Mouse (Mus musculus): Measurements from ENCODE around the gene Ccdc92b.
A peak's percentile ranks its signal among the peaks of the same experiment; 100 is the strongest.
"Not testable (repeated sequence)": the region's sequence is repeated elsewhere in the genome, so short reads cannot be mapped to it uniquely, and the experiment has no call there.

Ccdc92b gene

GRCm38 (mm10) chr11:74619201-74619955, at the start of gene Ccdc92b:
TSS of gene Ccdc92b (plus strand) at chr11:74619605.
- DNase-seq (ENCODE audit: low spot score) = peak; percentile 18

GRCm38 (mm10) chr11:74569735-74570134, 49.7 kb upstream of the Ccdc92b start:
- DNase-seq (ENCODE audit: low spot score) = no peak

- DNase-seq (ENCODE audit: low spot score) = no peak
Observed at GRCm38 (mm10) chr11:74572459-74573061, 46.8 kb upstream of the Ccdc92b start.

- DNase-seq (ENCODE audit: low spot score) = no peak
Observed at GRCm38 (mm10) chr11:74574768-74575434, 44.5 kb upstream of the Ccdc92b start.

- DNase-seq (ENCODE audit: low spot score) = no peak
Observed at GRCm38 (mm10) chr11:74575940-74576339, 43.5 kb upstream of the Ccdc92b start.

- DNase-seq (ENCODE audit: low spot score) = no peak
Observed at GRCm38 (mm10) chr11:74577068-74577467, 42.3 kb upstream of the Ccdc92b start.

GRCm38 (mm10) chr11:74581333-74581732, 38.1 kb upstream of the Ccdc92b start:
- not testable (repeated sequence) for DNase-seq (ENCODE audit: low spot score)

GRCm38 (mm10) chr11:74582464-74582863, 36.9 kb upstream of the Ccdc92b start:
- no peak for DNase-seq (ENCODE audit: low spot score)

GRCm38 (mm10) chr11:74583824-74584349, 35.5 kb upstream of the Ccdc92b start:
- DNase-seq (ENCODE audit: low spot score) = no peak

- DNase-seq (ENCODE audit: low spot score) = no peak
Observed at GRCm38 (mm10) chr11:74584946-74585723, 34.3 kb upstream of the Ccdc92b start.

GRCm38 (mm10) chr11:74586401-74586800, 33.0 kb upstream of the Ccdc92b start:
- no peak for DNase-seq (ENCODE audit: low spot score)

- no peak for DNase-seq (ENCODE audit: low spot score)
Observed at GRCm38 (mm10) chr11:74589401-74590238, 29.8 kb upstream of the Ccdc92b start.

GRCm38 (mm10) chr11:74590239-74590596, 29.2 kb upstream of the Ccdc92b start:
- DNase-seq (ENCODE audit: low spot score) = no peak

GRCm38 (mm10) chr11:74590691-74591090, 28.7 kb upstream of the Ccdc92b start:
- no peak for DNase-seq (ENCODE audit: low spot score)

GRCm38 (mm10) chr11:74592246-74592645, 27.2 kb upstream of the Ccdc92b start:
- no peak for DNase-seq (ENCODE audit: low spot score)

GRCm38 (mm10) chr11:74597283-74597989, 22.0 kb upstream of the Ccdc92b start:
- DNase-seq (ENCODE audit: low spot score) = no peak

GRCm38 (mm10) chr11:74597990-74598337, 21.4 kb upstream of the Ccdc92b start:
- DNase-seq (ENCODE audit: low spot score) = no peak

- no peak for DNase-seq (ENCODE audit: low spot score)
Observed at GRCm38 (mm10) chr11:74602286-74602685, 17.1 kb upstream of the Ccdc92b start.

- no peak for DNase-seq (ENCODE audit: low spot score)
Observed at GRCm38 (mm10) chr11:74610068-74610467, 9.3 kb upstream of the Ccdc92b start.

GRCm38 (mm10) chr11:74610545-74611176, 8.7 kb upstream of the Ccdc92b start, which contains the start of gene Rap1gap2:
TSS of gene Rap1gap2 (minus strand) at chr11:74610915.
- DNase-seq (ENCODE audit: low spot score) = no peak

Data from layer of hippocampus, adult 9-10 months (tissue).